In genomic region chr2:91984439-91984838, GRCm38 (mm10) we compare ENCODE assay signal across 8 mouse cellular contexts. TPM values are rescaled to one million over a fixed set of nuclear protein-coding genes. Genes with fewer than 3 reads are reported as not detected.
DNase-seq lines count a peak whose midpoint lies in the region; ATAC-seq and TF ChIP-seq lines count a peak whose summit lies in the region.

No protein-coding gene starts in this region.

- TF ChIP-seq EP300 in liver, embryonic 14.5 days (IDR thresholded peaks at IDR 0.05; ENCODE audit: low read depth), result no peak

- no peaks in the 10 kb centered on the region for H3K27me3 ChIP-seq in forebrain, embryonic 16.5 days (replicated peaks; ENCODE audit: control insufficient read depth, insufficient read depth, low read length)
- no peaks in the 10 kb centered on the region for H3K27me3 ChIP-seq in liver, embryonic 14.5 days (ENCODE audit: control insufficient read depth, insufficient read depth, low read length)

- H3K36me3 ChIP-seq in forebrain, embryonic 16.5 days (ENCODE audit: control insufficient read depth, insufficient read depth), result no peaks in the 10 kb centered on the region
- H3K36me3 ChIP-seq in liver, embryonic 14.5 days (replicated peaks; ENCODE audit: control insufficient read depth, insufficient read depth, low read depth), result no peaks in the 10 kb centered on the region

- no peaks in the 10 kb centered on the region for H3K9me3 ChIP-seq in forebrain, embryonic 16.5 days (ENCODE audit: control insufficient read depth, low read length)
- H3K9me3 ChIP-seq in liver, embryonic 14.5 days (ENCODE audit: control insufficient read depth, low read length), result no peaks in the 10 kb centered on the region

- no peak overlapping the region for H3K27ac ChIP-seq in forebrain, embryonic 16.5 days (ENCODE audit: low read length)
- no peak overlapping the region for H3K27ac ChIP-seq in liver, embryonic 14.5 days

- WGBS in forebrain, embryonic 16.5 days, result 2% methylated on average over 6 of the region's 13 CpGs
- WGBS in liver, embryonic 14.5 days (ENCODE audit: insufficient replicate concordance), result under 1% methylated on average over 13 of the region's 13 CpGs

- peak; percentile 57 for DNase-seq in urinary bladder, postnatal 14 days (ENCODE audit: low spot score)
- DNase-seq in urinary bladder, adult 2 months (ENCODE audit: low spot score), result no peak
- DNase-seq in liver, embryonic 14.5 days (ENCODE audit: low read depth in 3 of 3, low spot score in 3 of 3), result peak; percentile 49 to 64 (median 50)
- peak; percentile 91 for DNase-seq in naive thymus-derived CD4-positive, alpha-beta T cell, adult 2 months (ENCODE audit: low read depth)
- peak; percentile 74 for DNase-seq in thymus, postnatal 4 days
- no peak for DNase-seq in layer of hippocampus, adult 18-20 months (ENCODE audit: low spot score in 2 of 2)

- 0 out of 2 replicates have a peak overlapping the region, but pooled peaks have one; percentile 1 for H3K4me3 ChIP-seq in forebrain, embryonic 16.5 days (replicated peaks; ENCODE audit: low read length)
- peak overlapping the region in 1 of 2 experiments; percentile 18; a peak in 1 of 4 replicates for H3K4me3 ChIP-seq in liver, embryonic 14.5 days (ENCODE audit: insufficient read depth in 1 of 2, low read depth in 2 of 2, low read length in 2 of 2)

- H3K4me1 ChIP-seq in forebrain, embryonic 16.5 days (replicated peaks; ENCODE audit: control insufficient read depth, insufficient read depth, low read length), result peaks cover 11% of the 10 kb centered on the region; the same call in 1 of the 2 replicates
- peaks cover 0 to 16% of the 10 kb centered on the region in 2 experiments; a peak in 2 of 4 replicates for H3K4me1 ChIP-seq in liver, embryonic 14.5 days (replicated peaks; ENCODE audit: control insufficient read depth in 2 of 2, insufficient read depth in 2 of 2, low read length in 1 of 2)

- TF ChIP-seq CTCF in liver, embryonic 14.5 days (IDR thresholded peaks at IDR 0.05; ENCODE audit: low read depth), result no peak

- H3K9ac ChIP-seq in forebrain, embryonic 16.5 days (replicated peaks; ENCODE audit: low read depth, low read length), result peak overlapping the region; percentile 2; the same call in 1 of the 2 replicates
- H3K9ac ChIP-seq in liver, embryonic 14.5 days (replicated peaks), result no peak overlapping the region

- ATAC-seq in forebrain, embryonic 16.5 days, result peak; percentile 65
- peak; percentile 96 for ATAC-seq in inflammation-experienced regulatory T-cells, adult 6 months
- peak; percentile 85 for ATAC-seq in liver, embryonic 14.5 days (ENCODE audit: insufficient read depth)

- peak overlapping the region; percentile 39 for H3K4me2 ChIP-seq in forebrain, embryonic 16.5 days (ENCODE audit: low read length)
- peak overlapping the region; percentile 47 for H3K4me2 ChIP-seq in liver, embryonic 14.5 days (ENCODE audit: low read depth)

RNA-seq across cellular contexts. Expression of gene Dgkz, which starts 8.8 kb away (rescaled TPM):
- polyA plus RNA-seq in urinary bladder, adult 2 months (2012; rRNA removed), result 135 and 148 TPM in 2 replicates
- polyA plus RNA-seq in forebrain, embryonic 16.5 days (2015; fragmentation: Nextera tagmentation; extraction: Ambion mirVana), result 28.7 and 33.6 TPM in 2 replicates
- 100 to 1,000 TPM in 2 of 3 experiments, 10 to 100 TPM in 1; 89.4 to 181 (median 130) TPM for polyA plus RNA-seq in inflammation-experienced regulatory T-cells, adult 6 months (2017; shearing (Covaris generic))
- polyA plus RNA-seq in liver, embryonic 14.5 days (2012; rRNA removed), result 55.9 and 60.7 TPM in 2 replicates
- 19.6 and 26.7 TPM in 2 replicates for polyA plus RNA-seq in liver, embryonic 14.5 days (2014; fragmentation: Nextera tagmentation; extraction: Ambion mirVana)
- total RNA-seq in layer of hippocampus, adult 18-20 months (2021), result 100 to 1,000 TPM; 499 to 596 TPM

RNA-seq across cellular contexts. Expression of gene Gm9821, which starts 38.9 kb away (rescaled TPM):
- polyA plus RNA-seq in urinary bladder, adult 2 months (2012; rRNA removed), result 0.03 TPM in 1 of 2 replicates, not detected in the other
- 0.37 and 0.46 TPM in 2 replicates for polyA plus RNA-seq in forebrain, embryonic 16.5 days (2015; fragmentation: Nextera tagmentation; extraction: Ambion mirVana)
- 1 to 10 TPM in 1 of 3 experiments, under 1 TPM in 2; 0.78 to 1.8 (median 0.83) TPM for polyA plus RNA-seq in inflammation-experienced regulatory T-cells, adult 6 months (2017; shearing (Covaris generic))
- 0.01 and 0.02 TPM in 2 replicates for polyA plus RNA-seq in liver, embryonic 14.5 days (2012; rRNA removed)
- polyA plus RNA-seq in liver, embryonic 14.5 days (2014; fragmentation: Nextera tagmentation; extraction: Ambion mirVana), result 0.63 and 0.96 TPM in 2 replicates
- not detected for total RNA-seq in layer of hippocampus, adult 18-20 months (2021)

RNA-seq across cellular contexts. Expression of gene Creb3l1, which starts 39.9 kb away (rescaled TPM):
- 4.9 and 15.4 TPM in 2 replicates for polyA plus RNA-seq in urinary bladder, adult 2 months (2012; rRNA removed)
- polyA plus RNA-seq in forebrain, embryonic 16.5 days (2015; fragmentation: Nextera tagmentation; extraction: Ambion mirVana), result 1.3 and 1.9 TPM in 2 replicates
- 1 to 10 TPM in 2 of 3 experiments, under 1 TPM in 1; 0.92 to 1.7 (median 1.1) TPM for polyA plus RNA-seq in inflammation-experienced regulatory T-cells, adult 6 months (2017; shearing (Covaris generic))
- 0.61 and 0.66 TPM in 2 replicates for polyA plus RNA-seq in liver, embryonic 14.5 days (2012; rRNA removed)
- 0.84 and 1.3 TPM in 2 replicates for polyA plus RNA-seq in liver, embryonic 14.5 days (2014; fragmentation: Nextera tagmentation; extraction: Ambion mirVana)
- 1 to 10 TPM; 2.5 to 3.7 TPM for total RNA-seq in layer of hippocampus, adult 18-20 months (2021)

RNA-seq across cellular contexts. Expression of gene Mdk, which starts 52.3 kb away (rescaled TPM):
- polyA plus RNA-seq in urinary bladder, adult 2 months (2012; rRNA removed), result 34.7 and 37.5 TPM in 2 replicates
- polyA plus RNA-seq in forebrain, embryonic 16.5 days (2015; fragmentation: Nextera tagmentation; extraction: Ambion mirVana), result 256 and 290 TPM in 2 replicates
- polyA plus RNA-seq in inflammation-experienced regulatory T-cells, adult 6 months (2017; shearing (Covaris generic)), result 1 to 10 TPM; 1.5 to 2.2 (median 1.5) TPM
- polyA plus RNA-seq in liver, embryonic 14.5 days (2012; rRNA removed), result 13.2 and 19.3 TPM in 2 replicates
- 12.7 and 13.7 TPM in 2 replicates for polyA plus RNA-seq in liver, embryonic 14.5 days (2014; fragmentation: Nextera tagmentation; extraction: Ambion mirVana)
- total RNA-seq in layer of hippocampus, adult 18-20 months (2021), result 10 to 100 TPM; 23.9 to 25.5 TPM

RNA-seq across cellular contexts. Expression of gene Chrm4, which starts 57.4 kb away (rescaled TPM):
- polyA plus RNA-seq in urinary bladder, adult 2 months (2012; rRNA removed), result 0.06 and 0.11 TPM in 2 replicates
- polyA plus RNA-seq in forebrain, embryonic 16.5 days (2015; fragmentation: Nextera tagmentation; extraction: Ambion mirVana), result 2.4 and 2.6 TPM in 2 replicates
- 1 to 10 TPM in 1 of 3 experiments, under 1 TPM in 1, not detected in 1; 0.23 to 1.9 TPM for polyA plus RNA-seq in inflammation-experienced regulatory T-cells, adult 6 months (2017; shearing (Covaris generic))
- polyA plus RNA-seq in liver, embryonic 14.5 days (2012; rRNA removed), result 0.06 and 0.08 TPM in 2 replicates
- polyA plus RNA-seq in liver, embryonic 14.5 days (2014; fragmentation: Nextera tagmentation; extraction: Ambion mirVana), result not detected in 2 replicates
- 10 to 100 TPM; 32.0 to 32.6 TPM for total RNA-seq in layer of hippocampus, adult 18-20 months (2021)

Comparison
In these comparisons a context has a peak if more than half of its experiments do, and no peak if none do; other contexts are left out.
1. DNase-seq: peak in urinary bladder, postnatal 14 days (single experiment), liver, embryonic 14.5 days (3 of 3), naive thymus-derived CD4-positive, alpha-beta T cell, adult 2 months (single experiment) and thymus, postnatal 4 days (single experiment); none in urinary bladder, adult 2 months (single experiment) and layer of hippocampus, adult 18-20 months (0 of 2).
2. Peak in every context shown above with its lines, with median percentiles within 50 percentile points of each other: ATAC-seq.